Mouse (Mus musculus) olfactory bulb, adult 2 months (tissue): ENCODE data around the gene Top3b.

Experiments
- CTCF ChIP-seq: fragments of 200-500 bp; IDR thresholded peaks from 2 replicates; pipeline ENCODE4 v1.5.1; 2012; ENCODE audit warnings: low read depth, mild to moderate bottlenecking, low read length, moderate library complexity; ENCODE audit not compliant: insufficient read depth
- POLR2A ChIP-seq: fragments of 200-500 bp; IDR thresholded peaks from 2 replicates; pipeline ENCODE4 v1.6.1; 2012; ENCODE audit warnings: mild to moderate bottlenecking, low read depth, low read length, moderate library complexity; ENCODE audit not compliant: insufficient read depth

DNA sequence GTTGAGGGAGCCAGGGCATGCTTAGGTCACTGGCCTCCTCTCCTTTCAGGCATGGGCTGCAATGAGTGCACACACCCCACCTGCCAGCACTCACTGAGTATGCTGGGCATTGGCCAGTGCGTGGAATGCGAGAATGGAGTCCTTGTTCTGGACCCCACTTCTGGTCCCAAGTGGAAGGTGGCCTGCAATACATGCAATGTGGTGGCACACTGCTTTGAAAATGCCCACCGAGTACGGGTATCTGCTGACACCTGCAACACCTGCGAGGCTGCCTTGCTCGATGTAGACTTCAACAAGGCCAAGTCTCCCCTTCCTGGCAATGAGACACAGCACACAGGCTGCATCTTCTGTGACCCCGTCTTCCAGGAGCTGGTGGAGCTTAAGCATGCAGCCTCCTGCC, 21.8 kb downstream of the Top3b start:
- no peak for TF ChIP-seq CTCF
- no peak for TF ChIP-seq POLR2A
